Mouse (Mus musculus): ENCODE data around the gene Pebp1.
"Not testable (repeated sequence)": the region's sequence is repeated elsewhere in the genome, so short reads cannot be mapped to it uniquely, and the experiment has no call there.

Gene Pebp1

GRCm38 (mm10) chr5:117286831-117287822 is at the start of gene Pebp1:
Gene Pebp1, minus strand, starts transcription at chr5:117287625.
- peak; percentile 77 for DNase-seq (ENCODE audit: extremely low read depth, low read depth)

GRCm38 (mm10) chr5:117330457-117330856 is 43.0 kb upstream of the Pebp1 start:
- no peak for DNase-seq (ENCODE audit: extremely low read depth, low read depth)

GRCm38 (mm10) chr5:117326408-117326807 is 39.0 kb upstream of the Pebp1 start:
- no peak for DNase-seq (ENCODE audit: extremely low read depth, low read depth)

- DNase-seq (ENCODE audit: extremely low read depth, low read depth), result no peak
Measured at GRCm38 (mm10) chr5:117323751-117324150, 36.3 kb upstream of the Pebp1 start.

GRCm38 (mm10) chr5:117318741-117319629 is 31.6 kb upstream of the Pebp1 start, which contains the start of gene Vsig10:
Gene Vsig10, plus strand, starts transcription at chr5:117319083.
- no peak for DNase-seq (ENCODE audit: extremely low read depth, low read depth)

- DNase-seq (ENCODE audit: extremely low read depth, low read depth), result no peak
Measured at GRCm38 (mm10) chr5:117314587-117315428, 27.4 kb upstream of the Pebp1 start.

GRCm38 (mm10) chr5:117313909-117314308 is 26.5 kb upstream of the Pebp1 start:
- DNase-seq (ENCODE audit: extremely low read depth, low read depth), result no peak

- no peak for DNase-seq (ENCODE audit: extremely low read depth, low read depth)
Measured at GRCm38 (mm10) chr5:117313420-117313819, 26.0 kb upstream of the Pebp1 start.

GRCm38 (mm10) chr5:117307699-117308098 is 20.3 kb upstream of the Pebp1 start:
- DNase-seq (ENCODE audit: extremely low read depth, low read depth), result peak; percentile 83

GRCm38 (mm10) chr5:117306826-117307225 is 19.4 kb upstream of the Pebp1 start:
- DNase-seq (ENCODE audit: extremely low read depth, low read depth), result no peak

- DNase-seq (ENCODE audit: extremely low read depth, low read depth), result no peak
Measured at GRCm38 (mm10) chr5:117305754-117306153, 18.3 kb upstream of the Pebp1 start.

GRCm38 (mm10) chr5:117304947-117305346 is 17.5 kb upstream of the Pebp1 start:
- peak; percentile 46 for DNase-seq (ENCODE audit: extremely low read depth, low read depth)

GRCm38 (mm10) chr5:117303691-117304579 is 16.5 kb upstream of the Pebp1 start:
- DNase-seq (ENCODE audit: extremely low read depth, low read depth), result no peak

- no peak for DNase-seq (ENCODE audit: extremely low read depth, low read depth)
Measured at GRCm38 (mm10) chr5:117302899-117303298, 15.5 kb upstream of the Pebp1 start.

GRCm38 (mm10) chr5:117295011-117295410 is 7.6 kb upstream of the Pebp1 start:
- DNase-seq (ENCODE audit: extremely low read depth, low read depth), result no peak

GRCm38 (mm10) chr5:117293776-117294175 is 6.4 kb upstream of the Pebp1 start:
- DNase-seq (ENCODE audit: extremely low read depth, low read depth), result not testable (repeated sequence)

- no peak for DNase-seq (ENCODE audit: extremely low read depth, low read depth)
Measured at GRCm38 (mm10) chr5:117292547-117292946, 5.1 kb upstream of the Pebp1 start.

GRCm38 (mm10) chr5:117291312-117291711 is 3.9 kb upstream of the Pebp1 start:
- no peak for DNase-seq (ENCODE audit: extremely low read depth, low read depth)

GRCm38 (mm10) chr5:117290081-117290480 is 2.7 kb upstream of the Pebp1 start:
- no peak for DNase-seq (ENCODE audit: extremely low read depth, low read depth)

GRCm38 (mm10) chr5:117289646-117290045 is 2.2 kb upstream of the Pebp1 start:
- no peak for DNase-seq (ENCODE audit: extremely low read depth, low read depth)

Data from MEL-GATA-1-ER (cell line).